Mouse (Mus musculus) left cerebral cortex, adult 9 months (tissue): ENCODE measurements around the gene Wdr43.
A peak's percentile ranks its signal among the peaks of the same experiment; 100 is the strongest.

ENCODE experiments used
- DNase-seq, 2 experiments: peaks; one replicate each; pipeline ENCODE4 v3.0.0; 2022; ENCODE audit warnings: low spot score in 2 of 2

The Wdr43 gene

GRCm38 (mm10) chr17:71663491-71663890, 47.8 kb downstream of the Wdr43 start:
- DNase-seq, result no peak

- DNase-seq, result no peak
Measured at GRCm38 (mm10) chr17:71664172-71664571, 48.5 kb downstream of the Wdr43 start.

DNA sequence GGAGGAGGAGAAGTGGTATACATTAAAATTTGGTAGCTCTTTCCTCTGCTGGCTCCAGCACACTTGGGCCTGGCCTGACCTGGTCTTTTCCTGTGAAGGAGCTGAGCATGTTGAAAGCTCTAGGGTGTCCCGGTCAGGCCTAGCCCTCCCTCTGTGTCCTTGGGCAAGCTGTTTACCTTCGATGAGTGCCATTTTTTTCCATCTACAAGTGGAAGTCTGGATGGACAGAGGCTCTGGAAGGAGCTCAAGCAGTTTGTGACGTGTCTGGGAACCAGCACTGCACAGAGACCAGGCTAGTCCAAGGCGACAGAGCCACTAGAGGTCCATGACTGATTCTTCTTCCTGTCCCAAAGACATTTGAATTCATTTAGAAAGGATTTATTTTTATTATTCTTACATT, 49.5 kb downstream of the Wdr43 start:
- no peak for DNase-seq

DNA sequence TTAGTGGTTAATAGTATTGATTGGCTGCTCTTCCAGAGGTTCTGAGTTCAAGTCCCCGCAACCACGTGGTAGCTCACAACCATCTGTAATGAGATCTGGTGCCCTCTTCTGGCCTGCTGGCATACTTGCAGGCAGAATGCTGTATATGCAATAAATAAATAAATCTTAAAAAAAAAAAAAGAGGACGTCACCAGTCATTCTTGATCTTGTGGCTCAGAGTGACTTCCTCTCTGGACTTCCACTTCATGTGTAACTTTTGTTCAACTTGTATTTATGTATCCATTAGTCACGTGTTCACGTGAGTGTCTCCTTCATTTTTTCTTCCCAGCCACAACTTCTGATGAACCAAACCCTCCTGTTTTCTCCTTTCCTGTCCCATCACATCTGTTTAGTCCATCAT, 53.8 kb downstream of the Wdr43 start:
- no peak for DNase-seq

DNA sequence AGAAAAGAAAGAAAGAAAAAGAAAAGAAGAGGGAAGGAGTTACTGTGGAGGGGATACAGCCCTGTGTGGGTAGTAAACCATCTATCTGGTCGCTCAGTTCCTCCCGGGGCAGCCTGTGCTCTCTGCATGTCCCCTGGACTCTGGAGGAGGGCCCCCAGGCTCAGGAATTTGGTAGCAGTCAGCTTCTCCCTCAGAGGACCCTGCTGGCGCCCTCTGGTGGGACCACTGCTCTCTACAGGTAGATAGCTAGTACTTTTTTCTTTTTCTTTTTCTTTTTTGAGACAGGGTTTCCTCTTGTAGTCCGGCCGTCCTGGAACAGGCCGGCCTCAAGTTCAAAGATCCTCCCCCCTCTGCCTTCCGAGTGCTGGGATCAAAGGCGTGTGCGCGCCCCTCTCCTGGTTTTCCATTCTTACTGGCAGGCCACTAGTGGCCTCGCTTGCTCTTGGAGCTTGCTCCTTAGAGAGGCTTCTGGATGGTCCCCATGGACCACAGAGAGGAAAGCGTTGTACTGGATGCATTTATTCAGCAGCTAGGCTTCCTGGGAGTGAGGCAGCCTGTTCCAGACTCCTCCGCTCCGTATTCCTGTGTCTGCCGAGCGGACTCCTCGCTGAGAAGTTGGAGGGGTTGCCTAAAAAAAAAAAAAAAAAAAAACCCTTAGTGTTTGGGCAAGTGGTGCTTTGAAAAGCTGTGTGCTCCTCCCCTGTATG, 56.3 kb downstream of the Wdr43 start:
- no peak for DNase-seq

- DNase-seq, result no peak
Measured at GRCm38 (mm10) chr17:71673092-71673491, 57.4 kb downstream of the Wdr43 start, which contains the start of gene Togaram2. Gene Togaram2 (plus strand): TSS chr17:71673261.

GRCm38 (mm10) chr17:71673936-71674335, 58.2 kb downstream of the Wdr43 start:
- no peak for DNase-seq

- DNase-seq, result no peak
Measured at GRCm38 (mm10) chr17:71674886-71675285, 59.2 kb downstream of the Wdr43 start.

GRCm38 (mm10) chr17:71681666-71682065, 66.0 kb downstream of the Wdr43 start:
- no peak for DNase-seq

DNA sequence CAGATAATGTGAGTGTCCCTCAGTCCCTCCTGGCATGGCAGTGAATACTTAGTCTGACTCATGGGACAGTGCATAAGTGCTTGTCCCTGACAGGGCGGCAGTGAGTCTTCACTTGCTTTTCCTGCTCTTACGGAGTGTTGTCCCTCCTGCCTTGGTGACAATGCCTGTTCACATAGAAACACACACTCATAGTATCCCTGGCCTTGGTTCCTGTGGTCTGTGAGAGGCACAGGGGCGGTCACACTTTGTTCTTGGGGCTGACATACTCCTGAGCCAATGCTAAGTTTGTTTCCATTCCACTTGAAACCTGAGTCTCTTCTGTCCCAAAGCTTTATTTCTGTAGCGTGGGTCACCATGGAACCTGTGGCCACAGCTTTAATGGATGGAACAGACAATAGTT, 66.7 kb downstream of the Wdr43 start:
- no peak for DNase-seq

- DNase-seq, result no peak
Measured at GRCm38 (mm10) chr17:71683281-71683680, 67.6 kb downstream of the Wdr43 start.

DNA sequence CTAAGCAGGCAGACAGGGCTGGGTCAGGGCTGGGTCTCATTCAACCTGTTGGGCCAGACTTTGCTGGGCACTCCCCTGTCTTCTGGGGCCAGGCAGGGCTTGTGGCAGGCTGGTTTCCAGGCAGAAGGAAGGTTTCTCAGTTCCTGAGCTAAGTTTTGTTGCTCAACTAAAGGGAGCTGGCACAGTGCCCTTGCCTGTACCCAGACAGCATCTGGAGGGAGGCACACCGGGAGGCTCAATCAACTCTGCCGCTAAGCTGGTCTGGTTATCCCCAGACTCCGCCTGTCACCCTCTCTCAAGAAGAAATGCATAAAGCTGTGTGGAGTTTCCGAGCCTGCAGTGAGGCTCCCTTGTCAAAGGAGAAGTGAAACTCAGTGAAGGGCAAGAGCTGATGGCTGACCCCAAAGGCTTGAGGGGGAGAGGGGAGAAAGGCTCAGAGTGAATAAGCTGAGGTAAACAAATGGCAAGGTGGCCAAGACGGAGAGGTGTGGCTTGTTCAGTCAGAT, 68.5 kb downstream of the Wdr43 start:
- DNase-seq, result no peak

- DNase-seq, result no peak
Measured at GRCm38 (mm10) chr17:71687436-71687835, 71.7 kb downstream of the Wdr43 start.

GRCm38 (mm10) chr17:71689903-71690302, 74.2 kb downstream of the Wdr43 start:
- no peak for DNase-seq

DNA sequence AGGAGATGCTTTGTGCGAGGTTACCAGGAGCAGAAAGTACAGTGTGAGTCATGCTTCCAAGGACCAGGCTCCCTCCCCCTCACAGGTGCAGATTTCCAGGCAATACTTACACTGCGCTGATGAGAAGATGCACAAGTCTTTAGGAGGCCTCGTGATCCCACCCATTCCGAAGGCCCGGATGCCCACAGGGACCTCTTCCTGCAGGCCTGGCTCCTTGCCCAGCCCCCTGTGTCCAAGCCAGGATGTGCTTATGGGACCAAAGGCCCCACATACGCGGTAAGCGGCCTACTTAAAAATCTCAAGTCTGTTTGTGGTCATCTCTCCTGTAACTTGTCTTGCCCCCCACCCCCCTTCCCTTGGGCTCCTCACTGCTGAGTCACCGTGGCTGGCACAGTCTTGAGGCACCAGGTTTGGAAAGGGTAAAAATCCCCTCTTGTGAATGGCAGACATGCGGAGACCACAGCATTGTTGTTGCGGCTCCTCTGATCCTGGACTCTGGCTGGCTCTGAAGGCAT, 75.7 kb downstream of the Wdr43 start:
- peak; percentile 53 to 76 for DNase-seq

- DNase-seq, result peak; percentile 62 to 75
Measured at GRCm38 (mm10) chr17:71693313-71693712, 77.6 kb downstream of the Wdr43 start.

GRCm38 (mm10) chr17:71693780-71694179, 78.1 kb downstream of the Wdr43 start:
- DNase-seq, result no peak

DNA sequence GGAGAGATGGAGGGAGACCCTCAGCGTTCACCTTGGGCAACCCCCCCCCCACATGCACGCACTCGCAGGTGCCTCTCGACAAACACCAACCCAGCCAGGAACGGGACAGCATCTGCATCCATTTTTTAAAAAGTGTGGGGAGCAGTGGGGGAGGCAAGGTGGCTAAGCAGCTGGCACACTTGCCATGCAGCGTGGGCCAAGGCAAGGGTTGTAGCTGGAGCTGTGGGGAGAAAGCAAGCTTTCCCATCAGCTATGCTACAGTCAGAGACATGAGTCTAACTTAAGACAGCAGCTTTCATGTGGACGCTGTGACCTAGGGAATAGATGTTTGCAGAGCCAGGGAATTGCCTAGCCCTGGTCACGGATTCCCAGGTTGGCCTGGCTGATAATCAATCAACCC, 79.5 kb downstream of the Wdr43 start:
- DNase-seq, result peak in 1 of 2 experiments; percentile 39

- no peak for DNase-seq
Measured at GRCm38 (mm10) chr17:71695716-71696315, 80.1 kb downstream of the Wdr43 start.

DNA sequence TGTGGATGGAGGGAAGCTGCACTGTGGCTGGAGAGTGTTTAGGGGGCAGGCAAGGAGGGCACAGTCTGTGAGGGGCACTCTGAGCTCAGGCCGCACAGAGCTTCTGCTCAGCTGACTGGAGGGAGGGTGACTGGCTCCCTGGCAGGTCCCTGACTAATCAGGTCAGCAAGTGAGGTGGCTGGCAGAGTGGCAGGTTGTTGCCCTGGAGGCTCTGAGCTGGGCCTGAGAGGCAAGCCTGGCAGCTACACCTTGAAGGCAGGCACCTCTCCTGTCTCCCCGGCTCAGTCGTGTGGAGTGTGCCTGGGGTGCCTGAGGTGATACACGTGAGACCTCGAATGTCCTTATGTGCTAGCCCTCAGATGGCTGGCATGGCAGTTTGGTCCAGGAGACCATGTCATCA, 80.7 kb downstream of the Wdr43 start:
- no peak for DNase-seq

DNA sequence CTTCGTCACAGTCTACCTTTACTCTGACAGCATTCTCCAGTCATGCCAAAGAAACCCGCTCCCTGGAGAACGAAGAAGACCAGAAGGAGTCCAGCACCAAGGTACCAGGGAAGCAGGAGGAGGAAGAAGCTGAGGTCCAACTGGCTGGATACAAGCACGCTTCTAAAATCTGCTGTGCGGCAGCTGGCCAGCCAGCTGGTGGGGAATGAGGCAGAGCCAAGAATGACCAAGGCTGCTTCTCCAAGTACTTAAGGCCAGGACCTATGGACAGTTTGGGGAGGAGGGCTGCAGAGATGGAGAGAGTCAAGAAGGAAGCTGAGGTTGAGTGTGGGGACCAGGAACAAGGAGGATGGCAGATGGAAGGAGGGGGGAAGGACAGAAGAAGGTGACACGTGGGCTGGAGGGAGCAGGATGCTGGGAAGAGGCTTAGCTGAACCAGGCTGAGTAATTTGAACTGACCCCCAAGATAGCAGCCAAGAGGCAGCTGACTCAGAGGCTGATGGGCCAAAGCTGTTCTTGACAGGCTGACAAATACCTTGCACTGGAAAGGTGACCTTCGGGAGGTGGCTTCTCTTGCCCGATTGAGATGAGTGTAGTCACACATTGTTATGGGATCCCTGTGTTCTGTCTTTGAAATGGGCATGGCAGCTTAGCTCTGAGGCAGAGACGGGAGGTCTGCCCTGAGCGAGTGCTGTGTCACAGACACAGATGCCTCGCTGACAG, 82.4 kb downstream of the Wdr43 start:
- no peak for DNase-seq

DNA sequence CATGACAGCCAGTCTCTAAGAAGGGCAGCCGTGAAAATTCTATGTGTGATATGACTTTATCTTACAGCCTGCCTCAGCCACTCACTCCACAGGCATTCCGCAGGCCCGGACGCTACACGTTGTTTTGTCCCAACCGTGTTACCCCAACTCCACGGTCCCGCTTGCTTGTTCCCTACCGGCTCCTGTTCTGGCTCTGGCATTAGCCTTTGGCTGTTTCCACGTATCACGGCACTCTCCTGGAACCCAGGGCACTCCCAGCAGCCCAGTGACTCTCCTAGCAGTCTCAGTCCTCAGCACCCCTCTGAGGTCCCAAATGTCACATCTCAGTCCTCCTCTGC, 82.9 kb downstream of the Wdr43 start:
- no peak for DNase-seq

- no peak for DNase-seq
Measured at GRCm38 (mm10) chr17:71705113-71705512, 89.4 kb downstream of the Wdr43 start.
